Mouse (Mus musculus) erythroblast, embryonic 14.5 days (primary cell): ENCODE results near the gene Tctn1. TPM values are rescaled to one million over a fixed set of nuclear protein-coding genes. Genes with fewer than 3 reads are reported as not detected.

Source experiments
- H3K27me3 ChIP-seq: 2 replicates; pipeline ENCODE4 v1.6.1; 2012; ENCODE audit warnings: inconsistent platforms; ENCODE audit not compliant: control insufficient read depth
- H3K36me3 ChIP-seq: 2 replicates; pipeline ENCODE4 v1.6.1; 2012; ENCODE audit warnings: mild to moderate bottlenecking, inconsistent platforms; ENCODE audit not compliant: control insufficient read depth
- H3K4me1 ChIP-seq: 2 replicates; pipeline ENCODE4 v1.6.1; 2012; ENCODE audit warnings: inconsistent platforms; ENCODE audit not compliant: control insufficient read depth
- H3K4me3 ChIP-seq: replicated peaks from 2 replicates; pipeline ENCODE3; 2012; ENCODE audit warnings: moderate library complexity, mild to moderate bottlenecking, inconsistent platforms
- H3K9me3 ChIP-seq: 2 replicates; pipeline ENCODE4 v1.6.1; 2012; ENCODE audit warnings: low read length, inconsistent platforms, mixed read lengths; ENCODE audit not compliant: control insufficient read depth
- GATA1 ChIP-seq: IDR thresholded peaks from 2 replicates; pipeline ENCODE4 v1.6.1; 2012; ENCODE audit warnings: low read length, inconsistent platforms, mixed read lengths
- TAL1 ChIP-seq: IDR thresholded peaks from 3 replicates; pipeline ENCODE4 v1.6.1; 2012; ENCODE audit warnings: low read length, inconsistent platforms, mixed read lengths
- polyA plus RNA-seq: library from polyadenylated mRNA; stranded (reverse); fragments of >175 nt; gene quantifications from 2 replicates; pipeline ENCODE4 v1.2.3, GENCODE M21; 2012

The Tctn1 gene
- polyA plus RNA-seq, 1 experiment = 0.23 TPM

DNA sequence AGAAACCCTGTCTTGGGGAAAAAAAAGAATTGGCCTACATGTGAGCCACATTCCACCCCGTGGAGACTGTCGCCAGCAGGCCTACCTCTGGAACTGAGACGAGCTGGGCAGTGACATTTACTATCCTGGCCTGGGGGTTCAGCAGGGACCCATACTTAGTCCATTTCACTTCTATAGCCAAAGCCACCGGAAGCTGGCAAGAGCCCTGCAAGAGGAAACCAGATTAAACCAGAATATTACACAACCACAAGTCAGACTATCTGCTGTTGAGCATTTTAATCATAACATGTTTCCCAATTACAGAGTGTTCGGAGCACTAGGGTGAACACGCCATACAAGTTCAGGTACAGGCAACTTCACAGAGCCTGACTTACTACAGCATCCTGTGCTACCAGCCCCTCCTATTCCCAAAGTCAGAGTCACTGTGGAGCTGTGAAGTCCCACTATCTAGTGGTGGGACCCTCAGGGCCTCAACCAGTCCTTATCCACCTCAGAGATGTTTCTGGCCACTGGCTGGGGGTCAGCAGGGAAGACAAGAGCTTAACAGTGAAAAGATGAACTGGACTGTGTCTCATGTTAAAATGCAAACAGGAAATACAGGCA is 21.6 kb downstream of the Tctn1 start:
- Histone ChIP-seq H3K4me3 (no peak overlapping the region), H3K4me1 (no peaks in the 10 kb centered on the region), H3K9me3 (no peaks in the 10 kb centered on the region), H3K36me3 (no peaks in the 10 kb centered on the region; the same call in 1 of the 2 replicates), H3K27me3 (no peaks in the 10 kb centered on the region)
- TF ChIP-seq GATA1 (no peak), TAL1 (no peak)

DNA sequence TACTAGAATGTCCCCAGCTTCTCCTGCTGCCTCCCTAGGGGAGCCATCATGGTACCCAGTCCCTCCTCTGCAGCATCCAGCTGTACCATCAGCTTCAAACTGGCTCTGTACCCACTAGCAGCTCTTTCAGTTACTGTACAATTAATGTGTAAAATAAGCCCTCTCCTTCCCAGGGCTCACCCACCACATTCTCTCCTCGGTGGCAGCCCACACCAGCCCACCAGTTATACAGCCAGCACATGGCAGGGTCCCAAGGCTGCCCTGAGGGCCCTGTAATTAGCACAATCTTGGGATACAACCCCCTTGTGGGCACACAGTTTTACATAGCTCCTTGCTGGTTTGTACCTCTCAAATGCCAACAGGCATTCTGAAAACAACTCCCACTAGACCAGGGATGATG is 23.3 kb downstream of the Tctn1 start:
- no peaks in the 10 kb centered on the region for H3K27me3 ChIP-seq
- H3K36me3 ChIP-seq = no peaks in the 10 kb centered on the region
- H3K4me1 ChIP-seq = no peaks in the 10 kb centered on the region
- H3K9me3 ChIP-seq = no peaks in the 10 kb centered on the region
- TF ChIP-seq GATA1 (no peak), TAL1 (no peak)
- no peak overlapping the region for H3K4me3 ChIP-seq

DNA sequence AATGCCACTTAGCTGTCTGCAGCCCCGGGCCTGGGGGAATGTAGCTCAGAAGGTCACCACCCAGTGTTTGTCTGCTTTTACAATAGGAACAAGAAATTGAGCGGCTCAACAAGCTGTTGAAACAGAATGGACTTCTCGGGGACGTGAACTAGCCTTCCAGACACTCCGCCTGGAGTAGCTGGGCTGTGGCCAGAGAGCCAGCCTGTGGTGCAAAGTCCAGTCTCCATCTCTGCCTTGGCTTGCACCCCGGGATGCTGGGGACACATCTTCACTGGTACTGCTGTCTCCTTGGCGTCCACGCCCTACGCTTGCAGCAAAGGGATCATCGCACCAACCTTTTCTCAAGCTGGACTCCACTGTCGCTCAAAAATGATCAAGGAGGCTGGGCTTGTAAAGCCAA is 23.7 kb downstream of the Tctn1 start:
- Histone ChIP-seq H3K4me3 (no peak overlapping the region), H3K4me1 (no peaks in the 10 kb centered on the region), H3K36me3 (no peaks in the 10 kb centered on the region), H3K27me3 (peaks cover 2% of the 10 kb centered on the region; the same call in 1 of the 2 replicates), H3K9me3 (no peaks in the 10 kb centered on the region)
- TF ChIP-seq GATA1 (no peak), TAL1 (no peak)

DNA sequence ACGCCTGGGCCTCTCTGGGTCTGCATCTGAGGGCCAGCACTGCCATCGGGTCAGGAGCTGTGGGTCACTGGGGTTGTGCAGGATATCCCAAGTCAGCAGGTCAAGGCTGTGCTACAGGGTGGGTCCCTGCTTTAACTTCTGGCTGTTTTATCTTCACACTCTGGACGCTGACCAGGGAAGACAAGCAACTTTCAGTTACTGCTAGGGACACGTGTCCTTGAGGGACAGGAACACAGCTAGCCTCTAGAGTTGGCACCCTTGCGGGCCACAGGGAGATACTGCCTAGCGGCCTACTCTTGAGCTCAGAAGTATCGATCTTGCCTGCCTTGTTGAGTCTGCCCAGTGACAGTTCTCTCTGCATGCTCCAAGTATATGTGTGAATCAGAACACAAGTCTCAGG is 24.6 kb downstream of the Tctn1 start:
- Histone ChIP-seq H3K36me3 (no peaks in the 10 kb centered on the region), H3K9me3 (no peaks in the 10 kb centered on the region), H3K27me3 (peaks cover 2% of the 10 kb centered on the region; the same call in 1 of the 2 replicates), H3K4me3 (no peak overlapping the region), H3K4me1 (no peaks in the 10 kb centered on the region)
- TF ChIP-seq TAL1 = no peak

DNA sequence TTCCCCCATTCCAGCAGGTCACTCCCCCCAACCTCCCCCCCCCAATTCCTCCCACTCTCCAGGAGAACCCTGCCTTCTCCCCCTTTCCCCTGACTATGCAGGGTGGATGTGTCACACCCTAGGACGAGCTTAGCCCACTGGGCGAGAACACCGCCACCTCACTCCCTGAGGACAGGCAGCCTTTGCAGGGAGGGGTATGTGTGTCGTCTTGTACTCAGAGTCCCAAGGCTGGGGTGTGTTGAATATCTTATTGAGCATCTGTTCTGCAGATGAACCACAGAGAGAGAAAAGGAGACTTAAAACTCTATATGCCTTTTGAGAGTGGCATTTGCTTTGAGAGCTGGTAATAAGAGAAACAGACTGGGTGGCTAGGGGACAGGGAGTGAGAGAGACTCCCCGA is 27.1 kb downstream of the Tctn1 start:
- peaks cover 8% of the 10 kb centered on the region; the same call in 1 of the 2 replicates for H3K27me3 ChIP-seq
- TF ChIP-seq GATA1 = no peak
- no peak for TF ChIP-seq TAL1
- H3K4me3 ChIP-seq = no peak overlapping the region
- no peaks in the 10 kb centered on the region for H3K9me3 ChIP-seq
- H3K4me1 ChIP-seq = no peaks in the 10 kb centered on the region
- no peaks in the 10 kb centered on the region for H3K36me3 ChIP-seq

DNA sequence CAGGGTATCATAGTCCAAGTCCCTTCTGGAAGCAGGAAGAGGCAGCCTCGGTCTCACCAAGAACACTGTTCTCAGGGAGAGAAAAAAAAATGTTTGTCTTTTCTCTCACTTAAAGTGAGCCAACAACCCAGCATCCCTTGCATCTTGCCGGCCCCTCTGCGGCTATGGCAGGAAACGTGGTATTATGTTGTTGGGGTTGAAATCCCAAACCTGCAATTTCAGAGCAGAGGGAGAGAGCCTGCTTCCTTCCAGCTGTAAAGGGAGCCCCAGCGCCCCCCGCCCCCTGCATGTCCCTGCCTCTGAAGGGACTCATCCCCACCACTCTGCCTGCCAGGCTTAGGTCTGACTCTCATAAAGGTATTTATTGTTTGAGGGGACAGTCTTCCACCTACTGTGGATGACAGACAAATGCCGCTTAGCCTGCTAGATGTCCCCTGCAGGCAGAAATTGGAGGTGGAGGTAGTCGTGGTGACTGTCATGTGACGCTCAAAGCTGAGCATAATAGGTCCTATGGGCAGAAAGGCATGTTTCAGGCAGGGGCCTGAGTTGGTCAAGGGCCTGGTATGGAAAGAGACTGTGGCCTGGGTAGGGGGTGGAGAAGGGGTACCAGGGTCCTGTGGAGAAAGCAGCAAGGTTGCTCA is 28.9 kb downstream of the Tctn1 start:
- Histone ChIP-seq H3K36me3 (no peaks in the 10 kb centered on the region), H3K9me3 (no peaks in the 10 kb centered on the region), H3K27me3 (peaks cover 8% of the 10 kb centered on the region; the same call in 1 of the 2 replicates), H3K4me3 (no peak overlapping the region), H3K4me1 (no peaks in the 10 kb centered on the region)
- no peak for TF ChIP-seq GATA1
- TF ChIP-seq TAL1 = no peak

DNA sequence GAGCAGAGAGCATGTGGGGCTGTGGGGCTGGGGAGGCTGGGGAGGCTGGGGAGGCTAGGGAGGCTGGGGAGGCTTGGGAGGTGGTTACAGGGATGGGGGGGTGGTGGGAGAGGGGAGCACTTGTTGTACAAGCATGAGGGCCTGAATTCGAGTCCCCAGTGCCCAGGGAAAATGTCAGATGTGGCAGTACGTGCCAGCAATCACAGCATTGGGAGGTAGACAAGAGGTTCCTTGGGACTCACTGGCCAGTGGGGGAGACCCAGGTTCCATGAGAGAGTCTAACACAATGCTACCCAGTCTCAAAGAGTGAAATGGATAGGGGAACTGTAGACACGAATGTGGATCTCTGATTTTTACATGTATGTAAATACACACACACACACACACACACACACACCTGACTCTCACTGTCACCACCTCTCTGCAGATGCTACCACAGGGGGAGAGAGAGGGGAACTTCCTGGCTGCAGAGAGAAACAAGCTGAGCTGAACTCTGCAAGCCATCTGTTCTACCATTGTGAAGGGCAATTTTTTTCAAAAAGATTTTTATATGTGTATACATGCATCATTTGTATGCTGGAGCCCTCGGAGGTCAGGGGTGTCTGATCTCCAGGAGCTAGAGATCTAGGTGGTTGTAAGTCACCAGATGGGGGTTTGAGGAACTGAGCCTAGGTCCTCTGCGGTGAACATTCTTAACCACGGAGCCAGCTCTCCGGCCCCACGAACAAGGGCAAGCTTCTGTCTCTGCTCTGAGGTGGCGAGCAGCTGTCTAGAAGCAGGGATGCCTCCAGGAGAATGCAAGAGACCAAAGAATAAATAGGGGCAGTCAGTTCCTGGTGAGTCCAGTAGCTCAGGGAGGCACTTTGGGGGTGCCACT is 29.7 kb downstream of the Tctn1 start:
- H3K9me3 ChIP-seq = no peaks in the 10 kb centered on the region
- H3K4me1 ChIP-seq = no peaks in the 10 kb centered on the region
- no peak overlapping the region for H3K4me3 ChIP-seq
- TF ChIP-seq GATA1 (no peak), TAL1 (no peak)
- peaks cover 8% of the 10 kb centered on the region; the same call in 1 of the 2 replicates for H3K27me3 ChIP-seq
- no peaks in the 10 kb centered on the region for H3K36me3 ChIP-seq

DNA sequence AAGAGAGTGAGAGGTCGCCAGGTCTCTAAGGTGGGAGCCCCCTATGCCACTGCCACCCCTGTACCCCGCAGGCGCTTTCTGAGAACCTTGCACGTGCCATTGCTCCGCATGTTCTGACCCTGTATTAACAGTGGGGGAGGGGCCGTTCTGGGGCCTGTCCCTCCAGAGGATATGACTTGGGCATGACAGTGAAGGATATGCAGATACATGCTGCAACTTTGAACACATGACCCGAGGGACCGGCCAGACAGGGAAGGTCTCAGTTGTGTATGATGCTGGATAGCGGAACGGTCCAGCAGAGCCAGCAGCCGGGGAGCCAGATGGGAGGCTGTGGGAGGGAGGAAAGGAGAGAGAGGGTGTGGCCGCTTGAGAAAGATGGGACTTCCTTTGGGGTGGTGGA is 30.6 kb downstream of the Tctn1 start:
- TF ChIP-seq GATA1 (no peak), TAL1 (no peak)
- Histone ChIP-seq H3K4me1 (no peaks in the 10 kb centered on the region), H3K36me3 (no peaks in the 10 kb centered on the region), H3K27me3 (peaks cover 8% of the 10 kb centered on the region; the same call in 1 of the 2 replicates), H3K4me3 (no peak overlapping the region), H3K9me3 (no peaks in the 10 kb centered on the region)

DNA sequence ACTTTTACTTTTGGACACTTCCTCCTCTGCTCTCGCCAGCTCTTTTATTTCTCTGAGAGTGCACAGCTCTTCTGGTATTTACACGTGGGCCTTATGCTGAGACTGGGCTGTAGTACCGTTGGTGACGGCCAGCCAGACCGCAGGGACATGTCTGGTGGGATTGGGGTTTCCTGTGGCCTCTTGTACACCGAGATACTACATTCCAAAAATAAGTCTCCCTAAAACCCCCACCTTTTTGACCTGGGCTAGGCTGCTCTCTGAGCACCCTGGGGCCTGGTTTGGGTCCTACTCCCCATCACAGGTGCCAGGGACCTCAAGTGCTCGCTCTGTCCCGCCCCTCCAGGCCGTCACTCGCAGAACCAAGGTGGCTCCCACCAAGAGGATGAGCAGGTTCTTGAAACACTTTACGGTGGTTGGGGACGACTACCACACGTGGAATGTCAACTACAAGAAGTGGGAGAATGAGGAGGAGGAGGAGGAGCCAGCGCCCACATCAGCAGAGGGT is 31.1 kb downstream of the Tctn1 start:
- Histone ChIP-seq H3K36me3 (no peaks in the 10 kb centered on the region), H3K4me3 (no peak overlapping the region), H3K27me3 (peaks cover 8% of the 10 kb centered on the region; the same call in 1 of the 2 replicates), H3K4me1 (no peaks in the 10 kb centered on the region), H3K9me3 (no peaks in the 10 kb centered on the region)
- TF ChIP-seq GATA1 = no peak
- no peak for TF ChIP-seq TAL1
